Mouse (Mus musculus) C2C12 (cell line): ENCODE results near the gene Slc38a4. TPM values are rescaled to one million over a fixed set of nuclear protein-coding genes. Genes with fewer than 3 reads are reported as not detected.

Experiments
- H3K27me3 ChIP-seq: one replicate; pipeline ENCODE4 v1.6.1; 2011; ENCODE audit not compliant: control insufficient read depth, insufficient read depth, insufficient read length
- H3K36me3 ChIP-seq: one replicate; pipeline ENCODE4 v1.6.1; 2011; ENCODE audit not compliant: control insufficient read depth, insufficient read depth
- H3K4me3 ChIP-seq: one replicate; pipeline ENCODE4 v1.5.1; 2011; ENCODE audit warnings: mild to moderate bottlenecking, control low read depth; ENCODE audit not compliant: poor library complexity, insufficient read depth, severe bottlenecking
- H3K79me2 ChIP-seq: one replicate; pipeline ENCODE4 v1.6.1; 2011; ENCODE audit not compliant: control insufficient read depth, insufficient read depth
- H3K79me3 ChIP-seq: one replicate; pipeline ENCODE4 v1.6.1; 2011; ENCODE audit warnings: low read depth, control low read depth
- H3ac ChIP-seq: one replicate; pipeline ENCODE3; 2011; ENCODE audit warnings: low read depth; ENCODE audit not compliant: control insufficient read depth, insufficient read length
- CEBPB ChIP-seq: IDR thresholded peaks from one replicate; pipeline ENCODE4 v1.6.1; 2011; ENCODE audit warnings: low read depth, mild to moderate bottlenecking, control low read depth, moderate library complexity
- CTCF ChIP-seq: IDR thresholded peaks from one replicate; pipeline ENCODE4 v1.5.1; 2011; ENCODE audit not compliant: control insufficient read depth, insufficient read depth, insufficient read length
- FOSL1 ChIP-seq: IDR thresholded peaks from one replicate; pipeline ENCODE4 v1.8.0; 2011; ENCODE audit warnings: mild to moderate bottlenecking, low read length; ENCODE audit not compliant: poor library complexity, insufficient read depth, severe bottlenecking
- MAX ChIP-seq: IDR thresholded peaks from one replicate; pipeline ENCODE4 v1.6.1; 2011; ENCODE audit warnings: mild to moderate bottlenecking, control low read depth
- MYOD1 ChIP-seq: IDR thresholded peaks from one replicate; pipeline ENCODE4 v1.6.1; 2011; ENCODE audit warnings: low read depth; ENCODE audit not compliant: control insufficient read depth, insufficient read length
- MYOG ChIP-seq: IDR thresholded peaks from one replicate; pipeline ENCODE4 v1.6.1; 2011; ENCODE audit not compliant: control insufficient read depth, insufficient read length; ENCODE audit errors: extremely low read depth
- USF1 ChIP-seq: IDR thresholded peaks from one replicate; pipeline ENCODE4 v1.6.1; 2011; ENCODE audit warnings: low read depth, mild to moderate bottlenecking, control low read depth, moderate library complexity
- polyA plus RNA-seq: library from polyadenylated mRNA; unstranded; fragments of >200 nt; fragmentation: generic; extraction: Trizol; gene quantifications from one replicate; pipeline ENCODE4 v1.2.1, GENCODE M21; 2012; ENCODE audit warnings: missing spikeins

The Slc38a4 gene
- polyA plus RNA-seq, 1 experiment: 0.09 TPM

DNA sequence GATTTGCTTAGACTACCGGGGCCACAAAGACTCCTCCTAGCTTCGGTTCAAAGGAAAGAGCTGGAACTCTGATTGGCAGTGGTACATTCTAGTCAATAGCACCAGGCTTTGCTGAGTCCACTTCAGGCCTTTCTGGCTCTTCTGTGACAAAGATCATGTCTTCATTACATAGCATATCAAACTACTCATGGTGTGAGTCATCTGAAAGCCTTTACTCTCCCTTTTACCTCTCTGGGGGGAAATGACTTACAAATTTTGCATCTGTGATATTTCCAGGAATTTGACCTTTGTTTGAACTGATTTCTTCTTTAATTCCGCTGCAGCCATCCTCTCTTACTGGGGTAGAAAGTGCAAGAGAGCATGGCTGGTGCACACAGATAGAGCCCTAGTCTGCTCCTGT lies 46.5 kb downstream of the Slc38a4 start:
- Histone ChIP-seq H3K27me3 (no peaks in the 10 kb centered on the region), H3K79me3 (no peaks in the 10 kb centered on the region), H3K4me3 (no peak overlapping the region), H3K79me2 (no peaks in the 10 kb centered on the region), H3ac (no peak overlapping the region), H3K36me3 (no peaks in the 10 kb centered on the region)
- no peak for TF ChIP-seq CTCF
- no peak for TF ChIP-seq MYOG
- peak; percentile 32 for TF ChIP-seq FOSL1

DNA sequence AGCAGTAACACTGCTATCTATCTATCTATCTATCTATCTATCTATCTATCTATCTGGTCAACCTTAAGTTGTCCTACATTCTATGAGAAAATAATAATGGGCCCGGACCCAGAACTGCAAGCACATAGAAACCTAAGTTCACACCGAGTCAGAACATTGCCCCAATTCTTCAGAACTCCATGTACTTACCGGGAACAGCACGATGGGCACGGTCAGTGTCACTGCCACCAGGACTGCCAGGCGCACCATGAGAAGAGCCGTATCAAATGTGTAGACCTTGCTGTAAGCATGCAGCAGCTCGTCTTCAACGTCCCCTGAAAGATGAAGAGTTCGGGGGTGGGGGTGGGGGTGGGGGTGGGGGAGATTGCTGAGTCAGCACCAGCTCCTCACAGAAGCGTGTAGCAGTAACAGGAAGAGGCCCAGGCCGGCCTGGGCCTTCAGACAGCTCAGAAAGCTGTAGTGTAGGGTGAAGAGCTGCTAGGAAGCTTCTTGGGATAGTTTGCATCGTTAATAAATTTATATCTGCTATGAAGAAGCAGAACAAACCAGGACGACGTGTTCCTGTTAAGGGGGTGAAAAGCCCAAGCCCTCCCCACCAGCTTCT lies 50.0 kb downstream of the Slc38a4 start:
- TF ChIP-seq USF1 (no peak), MAX (no peak), CEBPB (no peak), MYOD1 (no peak), CTCF (no peak), FOSL1 (no peak), MYOG (no peak)
- no peaks in the 10 kb centered on the region for H3K79me2 ChIP-seq
- no peaks in the 10 kb centered on the region for H3K79me3 ChIP-seq
- no peak overlapping the region for H3ac ChIP-seq
- H3K36me3 ChIP-seq: no peaks in the 10 kb centered on the region
- no peak overlapping the region for H3K4me3 ChIP-seq
- no peaks in the 10 kb centered on the region for H3K27me3 ChIP-seq

DNA sequence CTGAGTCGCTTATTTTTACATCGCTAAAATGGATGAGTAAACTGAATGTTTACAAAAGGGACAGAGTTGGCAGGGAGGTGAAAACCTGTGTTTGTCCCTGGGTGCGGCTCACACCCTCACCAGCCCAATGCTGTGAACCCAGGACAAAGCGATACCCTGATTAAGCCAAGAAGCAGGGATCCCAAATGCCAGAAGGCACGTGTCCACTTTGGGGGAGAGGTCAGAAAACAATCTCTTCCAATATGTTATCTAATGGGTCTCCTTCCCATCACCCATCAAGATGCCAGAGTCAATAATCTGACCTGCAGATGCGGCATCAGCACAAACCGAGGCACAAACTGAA lies 51.3 kb downstream of the Slc38a4 start:
- Histone ChIP-seq H3K79me2 (no peaks in the 10 kb centered on the region), H3K4me3 (no peak overlapping the region), H3K36me3 (no peaks in the 10 kb centered on the region), H3K79me3 (no peaks in the 10 kb centered on the region), H3K27me3 (no peaks in the 10 kb centered on the region), H3ac (peak overlapping the region; percentile 27)
- TF ChIP-seq USF1: peak; percentile 77
- TF ChIP-seq FOSL1: no peak

DNA sequence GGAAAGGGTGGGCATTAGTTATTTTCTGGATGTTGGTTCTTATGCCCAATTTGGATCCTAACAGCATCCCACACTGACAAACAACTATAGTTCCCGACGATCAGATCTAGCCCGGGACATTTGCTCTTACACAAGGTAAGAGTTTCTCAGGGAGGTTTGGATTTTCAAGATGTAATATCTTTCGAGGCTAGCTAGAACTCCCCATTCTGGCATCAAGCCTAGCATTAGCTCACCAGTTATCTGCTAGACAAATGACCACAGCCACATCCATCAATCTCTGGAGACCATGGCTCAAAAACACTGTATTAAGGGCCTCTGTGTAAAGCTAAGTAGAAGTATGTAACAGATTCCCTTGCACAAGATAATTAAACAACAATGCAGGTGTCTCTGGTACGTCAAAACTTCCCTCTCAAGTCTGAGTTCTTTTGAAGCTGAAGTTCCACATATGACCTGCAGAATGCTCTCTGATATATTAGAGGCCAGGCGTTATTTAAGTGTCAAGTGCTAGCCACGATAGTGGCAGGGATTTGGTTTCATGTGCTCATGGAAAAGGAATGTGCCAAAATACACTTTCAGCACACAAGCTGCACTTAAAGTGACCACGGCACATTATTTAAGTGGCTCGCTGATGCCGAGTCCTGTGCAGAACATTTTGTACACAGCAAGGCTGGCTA lies 51.8 kb downstream of the Slc38a4 start:
- Histone ChIP-seq H3ac (no peak overlapping the region), H3K4me3 (no peak overlapping the region), H3K79me2 (no peaks in the 10 kb centered on the region), H3K36me3 (no peaks in the 10 kb centered on the region), H3K79me3 (no peaks in the 10 kb centered on the region), H3K27me3 (no peaks in the 10 kb centered on the region)
- TF ChIP-seq CEBPB (no peak), MYOG (no peak), CTCF (no peak), MYOD1 (peak; percentile 46), USF1 (no peak), MAX (no peak), FOSL1 (peak; percentile 46)

DNA sequence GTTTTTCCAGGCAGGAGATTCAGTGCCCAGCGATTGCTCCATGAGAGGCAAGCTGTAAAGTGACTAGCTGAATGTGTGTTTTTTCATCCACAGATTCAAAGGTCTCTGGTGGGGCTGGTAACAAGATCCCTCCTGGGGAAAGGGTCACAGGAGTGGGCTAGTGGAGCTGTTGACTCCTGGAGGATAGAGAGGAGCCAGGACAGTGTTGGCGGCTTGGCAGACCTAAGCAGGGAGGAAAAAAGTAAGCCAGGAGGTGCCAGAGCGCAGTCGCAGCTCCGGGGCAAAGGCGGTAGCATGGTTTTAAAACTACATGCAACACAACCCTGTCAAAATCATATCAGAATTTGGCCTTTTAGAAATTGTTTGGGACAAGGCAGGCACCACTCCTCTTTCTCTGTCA lies 52.6 kb downstream of the Slc38a4 start:
- Histone ChIP-seq H3K79me2 (no peaks in the 10 kb centered on the region), H3K79me3 (no peaks in the 10 kb centered on the region), H3ac (no peak overlapping the region), H3K27me3 (no peaks in the 10 kb centered on the region), H3K4me3 (no peak overlapping the region), H3K36me3 (no peaks in the 10 kb centered on the region)
- TF ChIP-seq MYOG (no peak), MYOD1 (no peak), MAX (no peak), CEBPB (no peak), CTCF (no peak), USF1 (no peak), FOSL1 (no peak)

DNA sequence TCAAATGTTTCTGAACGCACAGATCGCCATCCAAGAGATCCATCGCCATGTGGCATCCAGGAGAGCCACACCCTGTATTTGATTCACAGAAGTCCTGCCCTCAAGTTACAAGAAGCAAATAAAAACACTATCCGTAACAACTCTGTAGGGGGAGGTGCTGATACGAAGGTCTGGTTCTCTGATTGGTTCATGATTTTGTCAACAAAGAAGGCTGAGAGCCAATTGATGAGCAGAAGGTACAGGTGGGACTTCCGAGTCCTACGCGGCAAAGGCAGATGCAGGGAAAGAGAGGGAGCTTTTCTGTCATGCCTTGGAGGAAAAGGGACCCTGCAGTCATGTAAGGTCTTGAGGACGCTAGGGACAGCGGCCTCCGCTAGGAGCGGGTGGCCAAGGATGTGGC lies 53.0 kb downstream of the Slc38a4 start:
- Histone ChIP-seq H3K27me3 (no peaks in the 10 kb centered on the region), H3ac (no peak overlapping the region), H3K79me2 (no peaks in the 10 kb centered on the region), H3K36me3 (no peaks in the 10 kb centered on the region), H3K4me3 (no peak overlapping the region), H3K79me3 (no peaks in the 10 kb centered on the region)
- TF ChIP-seq FOSL1: no peak
- TF ChIP-seq MAX: no peak
- TF ChIP-seq MYOD1: no peak
- no peak for TF ChIP-seq CEBPB
- no peak for TF ChIP-seq CTCF
- no peak for TF ChIP-seq USF1
- no peak for TF ChIP-seq MYOG
